Mouse (Mus musculus) left cerebral cortex, postnatal 10 days (tissue): ENCODE measurements at regions not wholly inside any gene's neighbourhood (a gene's known extent, or its start where the extent isn't known, plus 50 kb on each side); places are given as distances from the start of the nearest gene placed in this dataset.

Source experiments
- DNase-seq, 2 experiments: peaks; one replicate each; pipeline ENCODE4 v3.0.0; 2021 to 2022; ENCODE audit warnings: low spot score in 2 of 2, mixed read lengths in 1 of 2; ENCODE audit errors: extremely low spot score in 1 of 2
- intact Hi-C: fragments of 180-260 bp; cut with DNase I; formaldehyde crosslinking; loops from one replicate; pipeline ENCODE4 v1.15.1; 2025

DNA sequence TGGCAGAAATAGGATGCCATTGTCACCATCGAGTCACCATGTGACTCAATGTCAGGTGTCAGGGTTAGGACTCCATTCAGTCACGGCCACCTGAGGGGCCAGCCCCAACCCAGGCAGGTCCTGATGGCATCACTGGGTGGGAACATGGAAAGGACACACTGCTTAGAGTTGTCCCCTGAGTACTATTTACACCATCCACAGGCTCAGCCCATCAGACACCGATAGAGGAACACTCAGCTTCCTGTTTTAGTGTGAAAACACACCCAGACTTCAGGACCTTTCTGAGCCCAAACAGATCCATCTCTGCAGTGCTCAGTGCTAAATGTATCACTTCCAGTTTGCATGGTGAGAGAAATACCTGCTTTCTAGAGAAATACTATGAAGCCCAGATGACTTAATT is 416.7 kb upstream of the Gm10131 start:
- intact Hi-C loops: no loop called here
- DNase-seq: no peak

DNA sequence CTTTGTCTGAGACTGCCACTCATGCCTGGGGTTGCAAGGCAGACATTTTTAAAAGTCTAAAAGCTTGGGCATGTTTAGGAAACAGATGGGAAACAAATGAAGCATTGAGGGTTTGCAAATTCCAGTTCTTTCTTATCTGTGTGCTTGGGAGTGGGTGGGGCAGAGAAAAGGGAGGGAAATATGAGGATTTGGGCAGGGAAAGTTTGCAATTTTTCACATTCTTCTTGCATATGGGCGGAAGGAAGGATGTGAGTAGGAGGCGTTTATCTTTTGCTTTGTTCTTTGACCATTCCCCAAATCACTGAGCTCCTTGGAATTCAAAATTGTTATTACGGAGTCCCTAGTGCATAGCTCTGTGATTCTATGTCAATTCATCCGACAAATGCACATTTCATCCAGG is 413.7 kb upstream of the Gm10131 start:
- intact Hi-C loops: no loop called here
- no peak for DNase-seq

DNA sequence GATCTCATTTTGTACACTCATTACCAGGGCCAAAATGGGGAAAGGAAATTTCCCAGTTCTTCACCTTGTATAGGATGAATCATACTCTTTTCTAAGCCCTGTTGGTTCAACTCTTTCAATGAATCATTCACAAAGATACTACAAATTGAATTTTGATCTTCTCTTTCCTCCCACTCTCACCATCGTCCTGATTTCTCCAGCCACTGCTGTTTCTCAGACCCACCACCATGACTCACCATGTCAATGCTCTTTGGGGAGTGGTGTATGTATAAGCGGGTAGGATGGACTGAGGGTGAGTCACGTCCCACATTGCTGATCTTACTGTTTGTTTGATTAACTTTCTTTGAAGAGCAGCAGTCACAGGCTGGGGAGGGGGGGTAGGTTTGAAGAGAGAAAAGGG is 412.3 kb upstream of the Gm10131 start:
- intact Hi-C loops: no loop called here
- DNase-seq: no peak

GRCm38 (mm10) chr8:34521316-34521715 is 409.8 kb upstream of the Gm10131 start:
- intact Hi-C loops: no loop called here
- no peak for DNase-seq

DNA sequence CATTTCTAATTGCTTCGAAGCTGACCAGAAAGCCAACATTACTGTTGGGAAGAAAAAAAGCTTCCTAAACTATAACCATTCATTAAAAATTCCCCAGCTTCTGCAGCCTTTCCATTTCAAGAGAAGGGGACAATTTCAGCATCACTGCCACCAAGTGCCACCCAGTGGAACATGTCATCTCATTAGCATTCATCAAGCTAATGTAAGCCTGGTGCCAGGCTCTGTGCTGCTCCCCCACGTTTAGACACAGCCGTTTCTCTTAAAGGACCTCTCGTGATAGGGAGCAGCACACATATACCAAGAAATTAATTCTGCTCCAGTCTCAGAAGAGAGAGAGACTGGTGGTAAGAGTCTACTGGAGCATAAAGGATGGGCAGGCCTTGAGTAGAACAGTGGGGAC is 409.1 kb upstream of the Gm10131 start:
- intact Hi-C loops: no loop called here
- no peak for DNase-seq

DNA sequence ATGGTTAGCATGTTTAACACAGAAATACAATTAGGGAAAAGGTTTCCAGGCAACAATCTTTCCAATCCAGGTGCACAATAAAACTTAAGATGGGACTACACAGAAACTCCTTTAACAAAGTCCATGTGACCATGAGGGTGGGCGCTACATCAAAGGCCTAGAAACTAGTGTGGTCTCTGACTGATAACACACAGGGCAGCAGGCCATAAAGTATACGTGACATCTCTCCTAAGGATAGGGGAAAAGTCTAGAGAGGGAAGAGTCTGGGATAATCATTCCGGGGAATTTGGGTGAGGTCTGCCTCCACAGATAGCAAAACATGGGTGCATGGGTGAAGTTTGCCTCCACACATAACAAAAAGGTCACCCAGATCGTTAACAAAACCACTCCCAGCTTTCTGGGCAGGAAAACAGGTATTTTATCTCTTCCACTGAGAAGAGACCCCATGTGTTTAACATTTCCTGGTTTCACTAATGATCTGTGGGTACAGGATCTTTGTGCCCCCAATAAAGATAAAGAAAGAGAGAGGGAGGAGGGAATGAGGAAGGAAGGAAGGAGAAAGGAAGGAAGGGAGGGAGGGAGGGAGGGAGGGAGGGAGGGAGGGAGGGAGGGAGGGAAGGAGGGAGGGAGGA is 402.0 kb upstream of the Gm10131 start:
- no peak for DNase-seq
- intact Hi-C loops: no loop called here

- intact Hi-C loops: no loop called here
Measured at GRCm38 (mm10) chr8:34505829-34506555, 394.5 kb upstream of the Gm10131 start.

DNA sequence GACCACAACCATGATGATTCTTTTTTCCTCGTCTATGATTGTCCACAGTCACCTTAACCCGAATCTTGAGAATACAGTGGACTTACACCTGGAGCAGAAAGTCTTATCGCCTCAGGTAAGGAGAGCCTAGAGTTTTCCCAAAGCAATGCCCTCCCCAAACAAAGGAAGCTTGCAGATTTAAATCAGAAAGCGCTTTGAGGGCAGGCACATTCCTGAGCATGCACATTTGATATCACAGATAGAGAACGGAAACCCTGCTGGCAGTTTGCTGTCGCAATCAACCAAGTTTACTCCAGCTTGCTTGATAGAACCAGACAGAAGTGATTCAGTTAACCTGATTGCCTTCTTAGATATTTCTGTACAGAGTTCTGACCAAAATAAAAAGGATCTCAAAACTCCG is 393.6 kb upstream of the Gm10131 start:
- DNase-seq: no peak
- intact Hi-C loops: no loop called here

More at GRCm38 (mm10) chr8:34505829-34506555, 394.5 kb upstream of the Gm10131 start:
- DNase-seq: no peak

- no peak for DNase-seq
- intact Hi-C loops: no loop called here
Measured at GRCm38 (mm10) chr8:34502606-34503162, 391.1 kb upstream of the Gm10131 start.

DNA sequence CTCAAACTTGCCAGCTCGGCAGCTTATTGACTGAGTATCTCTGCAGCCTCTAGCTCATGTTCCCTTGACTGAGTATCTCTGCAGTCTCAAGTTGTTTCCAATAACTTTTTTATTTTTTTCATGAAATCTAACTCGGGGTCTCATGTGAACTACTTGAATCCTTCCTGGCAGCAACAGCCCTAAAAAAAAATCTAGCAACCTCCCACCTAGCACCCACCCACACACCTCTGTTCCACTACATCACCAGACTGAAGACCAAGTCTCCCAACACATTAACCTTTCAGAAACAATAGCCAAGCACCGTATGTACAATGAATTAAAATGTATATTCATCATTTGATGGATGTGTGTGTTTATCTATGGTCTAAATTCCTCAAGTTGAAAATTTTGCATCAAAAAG is 387.7 kb upstream of the Gm10131 start:
- no peak for DNase-seq
- intact Hi-C loops: no loop called here

DNA sequence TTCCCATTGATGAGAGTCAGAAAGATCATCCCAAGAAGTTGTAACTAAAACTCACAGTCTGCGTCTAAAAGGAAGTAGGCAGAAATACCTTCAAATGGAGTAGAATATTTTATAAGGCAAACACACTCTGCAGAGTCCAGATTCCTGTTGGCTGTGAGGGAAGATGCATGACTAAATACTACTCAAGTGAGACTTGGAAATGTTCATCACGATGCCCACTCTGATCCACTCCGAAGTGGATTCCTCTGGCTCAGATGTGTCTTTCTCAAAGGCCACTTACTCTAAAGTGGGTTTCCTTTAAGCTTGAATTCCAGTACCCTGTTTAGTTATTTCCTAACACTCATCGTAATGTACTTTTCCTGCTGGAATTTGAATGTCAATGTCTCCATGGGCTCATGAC is 385.2 kb upstream of the Gm10131 start:
- DNase-seq: no peak
- intact Hi-C loops: no loop called here

DNA sequence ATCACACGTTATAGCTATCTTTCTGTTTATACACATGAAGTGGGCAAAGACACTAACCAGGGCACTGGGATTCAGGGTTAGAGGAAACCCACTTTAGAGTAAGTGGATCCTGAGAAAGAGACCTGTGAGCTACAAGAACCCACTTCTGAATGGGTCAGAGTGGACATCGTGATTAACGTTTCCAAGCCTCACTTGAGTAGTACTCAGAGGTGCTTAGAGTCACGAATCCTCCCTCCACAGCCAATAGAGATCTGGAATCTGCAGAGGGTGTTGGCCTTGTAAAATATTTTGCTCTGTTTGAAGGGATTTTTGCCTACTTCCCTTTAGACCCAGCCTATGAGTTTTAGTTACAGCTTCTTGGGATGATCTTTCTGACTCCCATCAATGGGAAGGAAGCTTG is 384.4 kb upstream of the Gm10131 start:
- DNase-seq: no peak
- intact Hi-C loops: no loop called here

GRCm38 (mm10) chr8:34488746-34489400 is 377.3 kb upstream of the Gm10131 start:
- DNase-seq: no peak
- intact Hi-C loops: loop anchor here (10.0 kb wide), 1 partner anchor 274 kb away; no protein-coding TSS in a partner anchor

- intact Hi-C loops: loop anchor here (2.0 to 10.0 kb wide), 2 partner anchors 272 to 322 kb away; no protein-coding TSS in a partner anchor
- DNase-seq: no peak
Measured at GRCm38 (mm10) chr8:34486433-34487096, 375.0 kb upstream of the Gm10131 start.

- no peak for DNase-seq
- intact Hi-C loops: loop anchor here (2.0 to 10.0 kb wide), 2 partner anchors 271 to 323 kb away; no protein-coding TSS in a partner anchor
Measured at GRCm38 (mm10) chr8:34485905-34486304, 374.4 kb upstream of the Gm10131 start.

- no peak for DNase-seq
- intact Hi-C loops: loop anchor here (10.0 kb wide), 1 partner anchor 271 kb away; no protein-coding TSS in a partner anchor
Measured at GRCm38 (mm10) chr8:34485346-34485745, 373.8 kb upstream of the Gm10131 start.

DNA sequence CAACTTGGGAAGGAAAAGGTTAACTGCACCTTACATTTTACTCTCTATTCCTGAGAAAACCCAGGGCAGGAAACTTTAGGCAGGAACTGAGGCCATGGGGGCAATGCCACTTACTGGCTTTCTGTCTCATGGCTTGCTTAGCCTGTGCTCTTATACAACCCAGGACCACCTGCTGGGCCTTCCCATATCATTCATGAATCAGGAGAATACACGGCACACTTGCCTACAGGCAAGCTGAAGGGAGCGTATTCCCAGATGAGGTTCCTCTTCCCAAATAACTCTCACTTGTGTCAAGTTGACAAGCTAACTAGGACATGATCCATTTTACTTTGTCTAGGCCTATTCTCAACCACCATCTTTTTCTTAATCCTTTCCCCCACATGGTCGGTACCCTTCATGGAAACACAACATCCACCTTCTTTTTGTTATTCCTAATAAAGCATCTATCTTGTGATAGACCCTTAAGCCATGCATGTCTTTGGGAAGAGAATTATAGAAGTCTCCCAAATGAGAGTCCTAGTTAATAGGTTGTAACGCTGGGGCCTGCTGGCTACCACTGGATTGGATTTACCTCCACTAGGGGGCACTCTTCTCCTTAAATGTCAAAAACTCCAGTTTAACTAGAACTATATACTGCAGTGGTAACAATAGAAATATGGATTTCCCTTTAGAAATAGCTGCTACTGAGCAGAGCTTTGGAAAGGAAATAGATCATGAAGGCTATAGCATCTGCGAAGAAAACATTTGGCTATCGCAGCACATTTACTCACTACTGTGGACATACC is 373.2 kb upstream of the Gm10131 start:
- peak in 1 of 2 experiments; percentile 68 for DNase-seq
- intact Hi-C loops: loop anchor here (10.0 kb wide), 1 partner anchor 270 kb away; no protein-coding TSS in a partner anchor

DNA sequence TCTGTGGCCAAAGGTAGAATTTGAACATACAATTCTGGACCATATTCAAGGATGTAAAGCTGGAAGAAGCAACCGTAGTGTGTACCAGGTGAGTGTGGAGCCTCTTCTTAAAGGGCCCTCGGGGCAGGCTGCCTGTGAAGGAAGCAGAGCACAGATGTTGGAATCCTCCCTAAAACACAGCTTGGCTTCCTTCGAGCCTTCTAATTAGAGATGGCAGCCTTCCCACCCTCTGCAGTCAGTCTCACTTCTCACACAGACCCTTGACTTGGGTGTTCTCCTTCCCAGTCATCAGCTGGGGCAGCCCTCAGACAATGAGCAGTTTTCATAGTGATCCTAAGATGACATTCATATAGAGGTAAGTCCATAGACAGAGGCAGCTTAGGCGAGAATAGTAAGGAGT is 371.7 kb upstream of the Gm10131 start:
- intact Hi-C loops: loop anchor here (10.0 kb wide), 1 partner anchor 268 kb away; no protein-coding TSS in a partner anchor
- DNase-seq: no peak
